Mouse (Mus musculus): ENCODE measurements around the gene Gm13287.
"Not testable (repeated sequence)": the region's sequence is repeated elsewhere in the genome, so short reads cannot be mapped to it uniquely, and the experiment has no call there.

The Gm13287 gene

DNA sequence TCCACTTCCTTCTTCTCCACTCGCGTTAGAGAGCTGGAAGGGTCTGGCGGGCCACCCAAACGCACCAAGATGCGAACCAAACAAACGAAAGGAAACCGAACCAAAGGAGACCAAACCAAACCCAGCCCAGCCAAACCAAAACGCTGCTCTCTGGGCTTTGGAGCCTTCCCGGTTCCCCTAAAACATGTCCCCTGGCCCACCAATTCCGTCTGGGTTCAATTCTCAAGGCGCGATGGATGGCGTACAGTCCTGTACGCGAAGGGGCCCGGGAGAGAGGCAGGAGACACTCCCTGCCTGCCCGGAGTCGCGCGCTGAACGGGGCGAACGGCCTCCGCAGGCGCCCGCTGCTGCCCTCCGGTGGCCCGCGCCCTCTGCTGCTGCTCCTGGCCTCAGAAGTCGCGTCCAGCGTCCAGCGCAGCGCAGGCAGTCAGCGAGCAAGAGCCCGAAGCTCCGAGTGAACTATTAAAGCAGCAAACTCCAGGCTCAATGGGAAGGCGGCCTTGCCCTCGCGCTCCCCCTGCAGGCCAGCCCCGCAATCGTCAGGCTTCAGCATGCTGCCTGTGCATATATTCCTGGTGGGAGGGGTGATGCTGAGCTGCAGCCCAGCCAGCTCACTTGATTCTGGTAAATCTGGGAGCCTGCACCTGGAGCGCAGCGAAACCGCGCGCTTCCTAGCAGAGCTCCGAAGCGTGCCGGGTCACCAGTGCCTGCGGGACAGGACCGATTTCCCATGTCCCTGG, 8.9 kb upstream of the Gm13287 start, which contains the start of gene Gm13275:
TSS of gene Gm13275 (plus strand) at position 552 of the 740 bp plus-strand sequence.
- in situ Hi-C loops (cut with MboI; ENCODE audit: low sequenced_read_pairs), result not testable (repeated sequence)

DNA sequence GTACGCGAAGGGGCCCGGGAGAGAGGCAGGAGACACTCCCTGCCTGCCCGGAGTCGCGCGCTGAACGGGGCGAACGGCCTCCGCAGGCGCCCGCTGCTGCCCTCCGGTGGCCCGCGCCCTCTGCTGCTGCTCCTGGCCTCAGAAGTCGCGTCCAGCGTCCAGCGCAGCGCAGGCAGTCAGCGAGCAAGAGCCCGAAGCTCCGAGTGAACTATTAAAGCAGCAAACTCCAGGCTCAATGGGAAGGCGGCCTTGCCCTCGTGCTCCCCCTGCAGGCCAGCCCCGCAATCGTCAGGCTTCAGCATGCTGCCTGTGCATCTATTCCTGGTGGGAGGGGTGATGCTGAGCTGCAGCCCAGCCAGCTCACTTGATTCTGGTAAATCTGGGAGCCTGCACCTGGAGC, 6.0 kb upstream of the Gm13287 start, which contains the start of gene Gm13279:
TSS of gene Gm13279 (plus strand) at position 301 of the 400 bp plus-strand sequence.
- in situ Hi-C loops (cut with MboI; ENCODE audit: low sequenced_read_pairs), result not testable (repeated sequence)

DNA sequence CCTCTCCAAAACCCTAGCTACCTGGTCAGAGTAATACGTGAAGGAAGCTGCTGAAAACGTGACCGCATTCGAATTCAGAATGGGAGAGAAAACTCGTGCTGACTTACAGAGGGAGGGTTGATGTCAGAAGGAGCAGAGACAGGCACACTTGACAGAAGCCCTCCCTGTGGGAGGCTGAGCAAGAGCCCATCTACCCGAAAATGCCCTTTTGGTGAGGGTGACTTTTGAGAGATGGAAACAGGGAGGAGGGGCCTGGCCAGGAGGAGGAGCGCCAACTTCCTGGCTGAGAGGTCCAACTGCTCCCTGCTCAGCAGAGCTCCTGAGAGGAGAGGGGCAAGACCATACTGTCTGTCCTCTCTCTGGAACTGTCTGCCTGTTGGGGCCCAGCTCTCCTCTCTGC, 3.7 kb upstream of the Gm13287 start, which contains the start of gene Gm13285:
TSS of gene Gm13285 (plus strand) at position 301 of the 400 bp plus-strand sequence.
- in situ Hi-C loops (cut with MboI; ENCODE audit: low sequenced_read_pairs), result not testable (repeated sequence)

DNA sequence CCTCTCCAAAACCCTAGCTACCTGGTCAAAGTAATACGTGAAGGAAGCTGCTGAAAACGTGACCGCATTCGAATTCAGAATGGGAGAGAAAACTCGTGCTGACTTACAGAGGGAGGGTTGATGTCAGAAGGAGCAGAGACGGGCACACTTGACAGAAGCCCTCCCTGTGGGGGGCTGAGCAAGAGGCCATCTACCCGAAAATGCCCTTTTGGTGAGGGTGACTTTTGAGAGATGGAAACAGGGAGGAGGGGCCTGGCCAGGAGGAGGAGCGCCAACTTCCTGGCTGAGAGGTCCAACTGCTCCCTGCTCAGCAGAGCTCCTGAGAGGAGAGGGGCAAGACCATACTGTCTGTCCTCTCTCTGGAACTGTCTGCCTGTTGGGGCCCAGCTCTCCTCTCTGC, 2.2 kb downstream of the Gm13287 start, which contains the start of gene Gm13288:
TSS of gene Gm13288 (plus strand) at position 301 of the 400 bp plus-strand sequence.
- in situ Hi-C loops (cut with MboI; ENCODE audit: low sequenced_read_pairs), result not testable (repeated sequence)

DNA sequence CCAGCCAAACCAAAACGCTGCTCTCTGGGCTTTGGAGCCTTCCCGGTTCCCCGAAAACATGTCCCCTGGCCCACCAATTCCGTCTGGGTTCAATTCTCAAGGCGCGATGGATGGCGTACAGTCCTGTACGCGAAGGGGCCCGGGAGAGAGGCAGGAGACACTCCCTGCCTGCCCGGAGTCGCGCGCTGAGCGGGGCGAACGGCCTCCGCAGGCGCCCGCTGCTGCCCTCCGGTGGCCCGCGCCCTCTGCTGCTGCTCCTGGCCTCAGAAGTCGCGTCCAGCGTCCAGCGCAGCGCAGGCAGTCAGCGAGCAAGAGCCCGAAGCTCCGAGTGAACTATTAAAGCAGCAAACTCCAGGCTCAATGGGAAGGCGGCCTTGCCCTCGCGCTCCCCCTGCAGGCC, 2.7 kb downstream of the Gm13287 start:
- in situ Hi-C loops (cut with MboI; ENCODE audit: low sequenced_read_pairs), result not testable (repeated sequence)

DNA sequence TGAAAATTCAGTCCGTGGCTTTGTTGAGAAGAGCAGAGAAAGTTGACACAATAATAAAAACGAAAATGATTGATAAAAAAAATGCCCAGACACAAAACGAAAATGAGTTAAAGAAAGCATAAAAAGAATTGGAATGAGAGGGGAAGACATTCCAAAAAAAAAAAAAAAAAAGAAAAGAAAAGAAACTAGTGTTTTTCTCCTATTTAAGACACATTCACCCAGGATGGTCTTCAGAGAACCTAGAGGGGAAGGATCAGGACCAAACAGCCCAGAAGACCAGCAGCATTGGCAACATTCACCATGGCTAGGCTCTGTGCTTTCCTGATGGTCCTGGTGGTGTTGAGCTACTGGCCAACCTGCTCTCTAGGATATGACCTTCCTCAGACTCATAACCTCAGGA, 12.9 kb downstream of the Gm13287 start, which contains the start of gene Ifna7:
TSS of gene Ifna7 (plus strand) at position 301 of the 400 bp plus-strand sequence.
- in situ Hi-C loops (cut with MboI; ENCODE audit: low sequenced_read_pairs), result no loop called here

DNA sequence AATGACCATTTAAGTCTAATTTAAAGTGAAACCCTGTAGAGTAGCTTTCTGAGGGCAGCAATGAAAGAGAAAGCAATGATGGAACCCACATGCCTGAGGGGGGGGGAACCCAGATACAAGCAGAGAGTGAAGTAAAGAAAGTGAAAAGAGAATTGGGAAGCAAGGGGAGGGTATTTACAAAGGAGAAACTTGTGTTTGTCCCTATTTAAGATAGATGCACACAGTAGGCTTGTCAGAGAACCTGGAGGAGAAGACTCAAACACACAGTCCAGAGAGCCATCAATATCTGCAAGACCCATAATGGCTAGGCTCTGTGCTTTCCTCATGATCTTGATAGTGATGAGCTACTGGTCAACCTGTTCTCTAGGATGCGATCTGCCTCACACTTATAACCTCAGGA, 16.6 kb downstream of the Gm13287 start, which contains the start of gene Ifna11:
TSS of gene Ifna11 (plus strand) at position 301 of the 400 bp plus-strand sequence.
- in situ Hi-C loops (cut with MboI; ENCODE audit: low sequenced_read_pairs), result no loop called here

DNA sequence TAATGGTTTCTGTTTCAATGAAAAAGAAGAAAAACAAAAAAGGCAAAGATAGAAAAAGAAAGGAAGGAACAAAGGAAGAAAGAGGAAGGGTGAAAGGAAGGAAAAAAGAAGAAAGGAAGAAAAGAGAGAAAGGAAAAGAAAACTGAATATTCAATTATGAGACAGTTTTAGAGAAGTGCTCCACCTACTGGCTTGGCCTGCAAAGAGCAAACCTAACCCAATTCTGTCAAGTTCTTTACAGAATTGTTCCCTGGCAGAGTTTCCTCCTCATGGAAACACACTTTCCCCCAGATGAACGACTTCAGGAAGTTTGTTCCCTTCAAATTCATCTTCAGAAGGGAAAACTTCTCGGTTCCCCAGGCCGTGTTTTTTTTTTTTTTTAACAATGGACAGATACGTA, 19.9 kb downstream of the Gm13287 start:
- in situ Hi-C loops (cut with MboI; ENCODE audit: low sequenced_read_pairs), result no loop called here

DNA sequence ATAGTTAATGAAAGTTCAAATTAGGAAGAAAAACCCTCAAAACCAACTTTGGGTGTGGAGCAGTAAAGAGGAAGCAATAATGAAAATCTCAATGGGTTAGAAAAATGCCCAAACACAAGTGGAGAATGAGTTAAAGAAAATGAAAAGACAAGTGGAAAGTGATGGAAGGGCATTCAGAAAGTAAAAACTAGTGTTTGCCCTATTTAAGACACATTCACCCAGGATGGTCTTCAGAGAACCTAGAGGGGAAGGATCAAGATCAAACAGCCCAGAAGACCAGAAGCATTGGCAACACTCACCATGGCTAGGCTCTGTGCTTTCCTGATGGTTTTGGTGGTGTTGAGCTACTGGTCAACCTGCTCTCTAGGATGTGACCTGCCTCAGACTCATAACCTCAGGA, 24.1 kb downstream of the Gm13287 start, which contains the start of gene Ifna6:
TSS of gene Ifna6 (plus strand) at position 301 of the 400 bp plus-strand sequence.
- in situ Hi-C loops (cut with MboI; ENCODE audit: low sequenced_read_pairs), result not testable (repeated sequence)

DNA sequence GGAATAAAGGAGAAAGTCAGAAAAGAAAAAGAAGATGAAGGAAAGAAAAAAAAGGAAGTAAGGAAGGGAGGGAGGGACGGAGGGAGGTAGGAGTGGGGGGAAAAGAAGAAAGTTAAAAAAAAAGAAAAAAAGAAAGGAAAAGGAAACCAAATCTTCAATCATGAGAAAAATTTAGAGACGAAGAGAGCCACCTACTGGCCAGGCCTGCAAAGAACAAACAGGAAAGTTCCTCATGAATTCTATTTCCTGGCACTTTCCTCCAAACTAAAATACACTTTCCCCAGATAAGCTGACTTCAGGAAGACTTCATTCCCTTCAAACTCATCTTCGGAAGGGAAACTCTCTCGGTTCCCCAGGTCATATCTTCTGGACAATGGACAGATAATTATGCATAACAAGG, 27.5 kb downstream of the Gm13287 start:
- in situ Hi-C loops (cut with MboI; ENCODE audit: low sequenced_read_pairs), result no loop called here

DNA sequence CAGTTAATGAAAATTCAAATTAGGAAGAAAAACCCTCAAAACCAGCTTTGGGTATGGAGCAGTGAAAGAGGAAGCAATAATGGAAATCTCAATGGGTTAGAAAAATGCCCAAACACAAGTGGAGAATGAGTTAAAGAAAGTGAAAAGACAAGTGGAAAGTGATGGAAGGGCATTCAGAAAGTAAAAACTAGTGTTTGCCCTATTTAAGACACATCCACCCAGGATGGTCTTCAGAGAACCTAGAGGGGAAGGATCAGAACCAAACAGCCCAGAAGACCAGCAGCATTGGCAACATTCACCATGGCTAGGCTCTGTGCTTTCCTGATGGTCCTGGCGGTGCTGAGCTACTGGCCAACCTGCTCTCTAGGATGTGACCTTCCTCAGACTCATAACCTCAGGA, 32.2 kb downstream of the Gm13287 start, which contains the start of gene Ifna5:
TSS of gene Ifna5 (plus strand) at position 301 of the 400 bp plus-strand sequence.
- in situ Hi-C loops (cut with MboI; ENCODE audit: low sequenced_read_pairs), result not testable (repeated sequence)

DNA sequence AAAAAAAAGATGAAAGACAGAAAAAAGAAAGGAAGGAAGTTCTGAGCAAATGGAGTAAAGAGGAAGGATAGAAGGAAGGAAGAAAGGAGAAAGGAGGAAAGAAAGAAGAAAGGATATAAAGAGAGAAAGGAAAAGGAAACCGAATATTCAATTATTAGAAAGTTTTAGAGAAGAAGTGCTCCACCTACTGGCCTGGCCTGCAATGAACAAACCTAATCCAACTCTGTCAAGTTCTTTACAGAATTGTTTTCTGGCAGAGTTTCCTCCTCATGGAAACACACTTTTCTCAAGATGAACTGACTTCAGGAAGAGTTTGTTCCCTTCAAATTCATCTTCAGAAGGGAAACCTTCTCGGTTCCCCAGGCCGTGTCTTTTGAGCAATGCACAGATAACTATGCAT, 35.8 kb downstream of the Gm13287 start:
- in situ Hi-C loops (cut with MboI; ENCODE audit: low sequenced_read_pairs), result no loop called here

DNA sequence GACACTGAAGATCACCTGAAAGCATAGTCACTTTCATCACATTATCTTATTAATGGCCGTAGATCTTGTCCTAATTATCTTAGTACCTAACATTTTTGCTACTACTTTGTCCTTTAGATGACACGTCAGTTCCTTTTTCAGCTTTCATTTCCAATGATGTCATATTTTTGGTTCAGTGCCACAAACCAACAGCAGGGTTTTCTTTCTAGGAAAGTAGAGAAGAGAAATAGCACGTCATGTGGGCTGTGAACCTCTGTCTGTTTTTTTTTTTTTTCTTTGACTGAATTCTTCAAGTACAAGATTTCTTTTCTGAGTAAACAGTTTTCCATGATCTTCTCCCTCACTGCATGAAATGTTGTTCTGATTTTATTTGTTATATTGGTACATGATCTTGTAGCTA, 37.0 kb downstream of the Gm13287 start:
- in situ Hi-C loops (cut with MboI; ENCODE audit: low sequenced_read_pairs), result no loop called here

DNA sequence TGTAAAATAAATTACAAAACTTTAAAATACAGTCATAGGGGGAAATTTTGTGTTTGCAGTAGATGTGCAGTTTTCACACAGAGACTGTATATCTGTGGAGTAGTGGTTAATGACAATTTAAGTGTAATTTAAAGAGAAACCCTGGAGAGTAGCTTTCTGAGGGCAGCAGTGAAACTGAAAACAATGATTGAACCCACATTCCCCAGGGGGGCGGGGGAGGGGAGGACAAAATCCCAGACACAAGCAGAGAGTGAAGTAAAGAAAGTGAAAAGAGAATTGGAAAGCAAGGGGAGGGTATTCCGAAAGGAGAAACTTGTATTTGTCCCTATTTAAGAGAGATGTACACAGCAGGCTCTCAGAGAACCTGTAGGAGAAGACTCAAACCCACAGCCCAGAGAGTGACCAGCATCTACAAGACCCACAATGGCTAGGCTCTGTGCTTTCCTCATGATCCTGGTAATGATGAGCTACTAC, 38.4 kb downstream of the Gm13287 start, which contains the start of gene Ifna4:
TSS of gene Ifna4 (plus strand) at position 424 of the 474 bp plus-strand sequence.
- in situ Hi-C loops (cut with MboI; ENCODE audit: low sequenced_read_pairs), result no loop called here

DNA sequence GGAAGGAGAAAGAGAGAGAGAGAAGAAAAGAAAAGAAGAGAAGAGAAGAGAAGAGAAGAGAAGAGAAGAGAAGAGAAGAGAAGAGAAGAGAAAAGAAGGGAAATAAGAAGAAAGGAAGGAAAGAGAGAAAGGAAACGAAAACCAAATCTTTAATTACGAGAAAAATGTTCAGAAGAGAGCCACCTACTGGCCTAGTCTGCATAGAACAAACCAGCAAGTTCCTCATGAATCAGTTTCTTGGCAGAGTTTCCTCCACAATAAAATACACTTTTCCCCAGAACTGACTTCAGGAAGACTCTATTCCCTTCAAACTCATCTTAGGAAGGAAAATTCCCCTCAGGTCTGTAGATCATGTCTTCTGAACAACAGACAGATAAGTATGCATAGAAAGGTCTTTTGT, 42.3 kb downstream of the Gm13287 start:
- in situ Hi-C loops (cut with MboI; ENCODE audit: low sequenced_read_pairs), result no loop called here

DNA sequence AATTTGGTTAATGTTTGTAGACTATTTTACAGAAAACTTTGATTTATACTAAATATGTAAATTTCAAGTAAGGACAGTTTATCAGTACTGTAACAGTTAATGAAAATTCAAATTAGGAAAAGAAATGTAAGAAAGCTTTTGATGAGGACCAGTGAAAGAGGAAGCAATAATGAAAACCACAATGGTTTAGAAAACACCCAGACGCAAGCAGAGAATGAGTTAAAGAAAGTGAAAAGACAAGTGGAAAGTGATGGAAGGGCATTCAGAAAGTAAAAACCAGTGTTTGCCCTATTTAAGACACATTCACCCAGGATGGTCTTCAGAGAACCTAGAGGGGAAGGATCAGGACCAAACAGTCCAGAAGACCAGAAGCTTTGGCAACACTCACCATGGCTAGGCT, 46.6 kb downstream of the Gm13287 start, which contains the start of gene Ifna1:
TSS of gene Ifna1 (plus strand) at position 390 of the 400 bp plus-strand sequence.
- in situ Hi-C loops (cut with MboI; ENCODE audit: low sequenced_read_pairs), result no loop called here

DNA sequence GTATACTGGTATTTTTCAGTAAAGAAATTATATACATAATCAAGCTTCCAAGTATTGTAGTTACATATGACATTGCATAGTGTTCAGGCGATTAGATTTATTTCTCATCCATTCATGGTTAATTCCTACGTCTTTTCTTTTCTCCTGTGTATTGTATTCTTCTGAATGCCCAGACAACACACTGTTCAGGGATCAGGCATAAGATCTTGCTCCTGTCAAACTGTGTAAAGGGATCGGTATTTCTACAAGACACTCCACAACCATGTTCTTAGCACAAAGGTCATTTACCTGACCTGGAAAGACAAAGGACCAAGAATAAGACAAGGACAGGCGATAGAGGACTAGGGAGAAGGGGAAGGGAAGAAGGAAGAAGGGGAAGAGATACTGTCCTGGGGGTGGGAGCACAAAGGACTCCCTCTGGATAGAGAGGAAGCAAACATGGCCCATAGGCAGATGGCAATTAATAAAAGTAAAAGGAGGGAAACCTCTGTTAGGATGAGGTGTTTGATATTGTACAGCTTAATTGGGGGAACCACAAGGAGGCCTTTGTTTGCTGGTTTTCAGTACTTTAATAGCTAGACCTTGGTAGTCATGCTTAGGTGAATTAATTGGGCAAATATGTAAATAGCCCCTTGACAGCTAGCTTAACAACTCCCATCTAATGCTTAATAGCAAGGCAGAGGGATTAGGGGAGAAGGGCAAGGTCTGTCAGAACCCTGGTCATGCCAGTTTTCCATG, 48.1 kb downstream of the Gm13287 start:
- in situ Hi-C loops (cut with MboI; ENCODE audit: low sequenced_read_pairs), result no loop called here
